In genomic region chr19:16447832-16448621, GRCm38 (mm10) we compare ENCODE assay signal across 11 mouse cellular contexts. TPM values are rescaled to one million over a fixed set of nuclear protein-coding genes. Genes with fewer than 3 reads are reported as not detected.
DNase-seq lines count a peak whose midpoint lies in the region; ATAC-seq and TF ChIP-seq lines count a peak whose summit lies in the region.
"Had no signal": no experiment of that assay in that cellular context is flagged by ENCODE, and none has a peak within 500 bp of the region (broad histone marks: within the 10 kb centered on the region; RNA-seq: fewer than 3 reads in every experiment).

No protein-coding gene starts in this region.

- no peak for TF ChIP-seq CTCF in lung, embryonic 14.5 days (IDR thresholded peaks at IDR 0.05; ENCODE audit: low read depth)

- no peaks in the 10 kb centered on the region for H3K9me3 ChIP-seq in lung, embryonic 14.5 days (ENCODE audit: low read depth, low read length)
- no peaks in the 10 kb centered on the region for H3K9me3 ChIP-seq in neural tube, embryonic 15.5 days (replicated peaks)
- H3K9me3 ChIP-seq: forebrain, embryonic 10.5 days; megakaryocyte, embryonic 14.5 days had no signal

- no peak overlapping the region for H3K4me2 ChIP-seq in lung, embryonic 14.5 days
- H3K4me2 ChIP-seq in neural tube, embryonic 15.5 days, result no peak overlapping the region

- no peak overlapping the region for H3K9ac ChIP-seq in lung, embryonic 14.5 days
- H3K9ac ChIP-seq in neural tube, embryonic 15.5 days (replicated peaks), result no peak overlapping the region

- H3K27ac ChIP-seq in lung, embryonic 14.5 days (ENCODE audit: low read depth), result peak overlapping the region; percentile 58
- no peak overlapping the region for H3K27ac ChIP-seq in neural tube, embryonic 15.5 days (replicated peaks)
- H3K27ac ChIP-seq: forebrain, embryonic 10.5 days had no signal

- no peak overlapping the region for H3K4me3 ChIP-seq in lung, embryonic 14.5 days (ENCODE audit: low read depth, low read length)
- no peak overlapping the region for H3K4me3 ChIP-seq in neural tube, embryonic 15.5 days (replicated peaks)
- H3K4me3 ChIP-seq: forebrain, embryonic 10.5 days had no signal

- no peaks in the 10 kb centered on the region for H3K27me3 ChIP-seq in lung, embryonic 14.5 days (ENCODE audit: insufficient read depth, low read length)
- H3K27me3 ChIP-seq in neural tube, embryonic 15.5 days (replicated peaks), result no peaks in the 10 kb centered on the region
- H3K27me3 ChIP-seq: megakaryocyte, embryonic 14.5 days had no signal

- peak; percentile 85 for DNase-seq in lung, embryonic 14.5 days
- DNase-seq in lung, postnatal 10 days, result no peak
- peak; percentile 77 to 88 for DNase-seq in adrenal gland, adult (ENCODE audit: inconsistent age in 2 of 2, low spot score in 1 of 2)
- DNase-seq in kidney, adult 18-20 months, result peak; percentile 32
- no peak for DNase-seq in frontal cortex, adult 2 months (ENCODE audit: extremely low spot score in 1 of 2, low spot score in 1 of 2)
- DNase-seq in cerebellum, adult 9-10 months, result no peak
- DNase-seq in retina, embryonic 14.5 days (ENCODE audit: low spot score), result no peak
- DNase-seq: right cerebral cortex, postnatal 14 days had no signal

- ATAC-seq in lung, embryonic 14.5 days (ENCODE audit: insufficient read depth), result peak; percentile 64; the same call in 1 of the 2 replicates
- ATAC-seq in neural tube, embryonic 15.5 days (ENCODE audit: low FRiP score), result 0 out of 2 replicates have a peak, but pooled peaks have one; percentile 24

- peaks cover 18% of the 10 kb centered on the region for H3K4me1 ChIP-seq in lung, embryonic 14.5 days (ENCODE audit: insufficient read depth)
- no peaks in the 10 kb centered on the region; the same call in 1 of the 2 replicates for H3K4me1 ChIP-seq in neural tube, embryonic 15.5 days
- H3K4me1 ChIP-seq: forebrain, embryonic 10.5 days had no signal

- no peaks in the 10 kb centered on the region for H3K36me3 ChIP-seq in lung, embryonic 14.5 days (ENCODE audit: insufficient read depth)
- H3K36me3 ChIP-seq in neural tube, embryonic 15.5 days, result no peaks in the 10 kb centered on the region
- H3K36me3 ChIP-seq: forebrain, embryonic 10.5 days had no signal

- WGBS in lung, embryonic 14.5 days, result 26% methylated on average over 6 of the region's 6 CpGs
- WGBS in neural tube, embryonic 15.5 days, result 70% methylated on average over 6 of the region's 6 CpGs

RNA-seq across cellular contexts. Expression of gene Gna14, which starts 12.5 kb away (rescaled TPM):
- polyA plus RNA-seq in lung, embryonic 14.5 days (2014; fragmentation: Nextera tagmentation; extraction: Ambion mirVana), result 10.5 and 13.4 TPM in 2 replicates
- 2.6 and 3.3 TPM in 2 replicates for polyA plus RNA-seq in neural tube, embryonic 15.5 days (2015; fragmentation: Nextera tagmentation; extraction: Ambion mirVana)
- polyA plus RNA-seq in frontal cortex, adult 2 months (2012; rRNA removed), result 0.25 and 0.30 TPM in 2 replicates

Comparison
In these comparisons a context has a peak if more than half of its experiments do, and no peak if none do; other contexts are left out.
1. DNase-seq: peak in lung, embryonic 14.5 days (single experiment), adrenal gland, adult (2 of 2) and kidney, adult 18-20 months (single experiment); none in lung, postnatal 10 days (single experiment), frontal cortex, adult 2 months (0 of 2), cerebellum, adult 9-10 months (single experiment) and retina, embryonic 14.5 days (single experiment).